Mouse (Mus musculus): ENCODE results near the gene Sugt1. TPM values are rescaled to one million over a fixed set of nuclear protein-coding genes. Genes with fewer than 3 reads are reported as not detected.

Sugt1 gene
- polyA plus RNA-seq, 1 experiment from 2014 or later = 100 TPM

DNA sequence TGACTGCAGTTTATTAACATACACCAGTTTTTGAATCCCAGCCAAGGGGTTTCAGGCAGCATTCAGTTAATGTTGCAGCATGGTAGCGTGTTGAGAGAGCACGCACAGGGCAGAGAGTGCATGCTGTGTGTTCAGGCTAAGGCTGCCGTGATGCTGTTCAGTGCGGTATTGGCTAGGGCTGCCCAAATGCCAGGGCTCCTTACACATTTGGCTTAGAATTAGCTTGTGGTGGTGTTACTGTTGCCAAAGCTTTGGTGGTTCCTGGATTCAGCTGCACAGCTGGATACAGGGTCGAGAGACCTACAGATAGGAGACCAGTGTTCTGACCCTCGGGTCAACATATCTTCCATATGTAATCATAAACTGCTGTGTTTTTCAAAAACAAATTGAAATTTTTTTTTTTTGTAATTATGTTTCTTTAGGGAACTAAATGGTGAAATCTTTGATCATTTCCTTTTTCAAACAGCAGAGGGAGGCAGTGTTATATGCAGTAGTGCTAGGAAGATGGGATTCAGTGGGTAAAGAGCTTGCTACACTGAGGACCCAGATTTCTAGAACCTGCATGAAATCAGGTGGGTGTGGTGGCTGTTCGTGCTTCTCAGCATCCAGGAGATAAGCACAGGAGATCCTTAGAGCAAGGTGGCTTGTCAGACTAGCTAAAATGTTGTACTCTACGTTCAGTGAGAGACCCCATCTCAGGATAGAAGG, 29.8 kb downstream of the Sugt1 start:
- H3K9me3 ChIP-seq = no peaks in the 10 kb centered on the region
- no peak overlapping the region for H3K9ac ChIP-seq
- H3K4me2 ChIP-seq = no peak overlapping the region
- no peaks in the 10 kb centered on the region for H3K27me3 ChIP-seq (replicated peaks)
- H3K4me3 ChIP-seq = no peak overlapping the region
- no peak overlapping the region for H3K27ac ChIP-seq
- ATAC-seq (replicated peaks) = peak; percentile 77
- H3K4me1 ChIP-seq = no peaks in the 10 kb centered on the region
- H3K36me3 ChIP-seq (replicated peaks) = peaks cover 22% of the 10 kb centered on the region; the same call in 1 of the 2 replicates
- whole genome bisulfite sequencing = 76% methylated on average over 8 of the region's 8 CpGs

DNA sequence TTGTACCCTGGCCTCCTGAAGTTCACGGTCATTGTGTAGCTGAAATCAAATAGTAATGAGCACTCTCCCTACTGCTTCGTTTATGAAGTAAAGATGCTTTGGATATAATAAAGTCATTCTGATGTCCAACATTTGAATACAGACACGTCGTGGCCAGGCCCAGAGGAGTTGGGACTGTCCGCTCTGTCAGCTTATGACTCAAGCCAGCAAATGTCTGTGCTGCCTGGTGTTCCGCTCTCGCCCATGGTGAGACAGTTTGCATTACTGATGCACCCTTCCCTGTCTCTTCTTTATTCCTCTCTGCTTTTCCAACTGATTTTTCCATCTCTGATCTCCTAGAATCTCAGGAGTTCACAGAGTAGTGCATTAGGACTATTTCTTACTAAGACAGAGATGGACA, 32.3 kb downstream of the Sugt1 start:
- Histone ChIP-seq H3K9me3 (no peaks in the 10 kb centered on the region), H3K4me3 (no peak overlapping the region), H3K27ac (no peak overlapping the region), H3K4me2 (no peak overlapping the region), H3K4me1 (no peaks in the 10 kb centered on the region), H3K36me3 (replicated peaks) (peaks cover 12% of the 10 kb centered on the region), H3K27me3 (replicated peaks) (no peaks in the 10 kb centered on the region), H3K9ac (no peak overlapping the region)
- 91% methylated on average over 7 of the region's 7 CpGs for WGBS
- no peak for ATAC-seq (replicated peaks)

DNA sequence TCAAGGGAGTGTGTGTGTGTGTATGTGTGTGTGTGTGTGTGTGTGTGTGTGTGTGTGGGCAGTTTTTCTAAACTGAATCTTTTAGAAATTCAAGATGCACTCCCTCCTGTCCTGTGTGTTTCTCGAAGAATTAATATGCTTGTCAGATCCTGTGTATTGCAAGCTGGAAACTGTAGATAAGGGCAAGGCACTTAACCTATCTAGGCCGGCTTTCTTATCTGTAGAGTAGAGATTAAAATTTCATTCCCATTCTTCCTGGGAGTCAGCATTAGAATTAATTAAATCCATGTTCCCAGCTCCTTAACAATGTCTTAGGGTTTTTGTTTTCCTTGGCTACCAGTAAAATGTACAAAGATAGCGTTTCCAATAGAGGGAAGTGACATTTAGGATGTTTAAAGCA, 33.7 kb downstream of the Sugt1 start:
- Histone ChIP-seq H3K9ac (no peak overlapping the region), H3K36me3 (replicated peaks) (peaks cover 17% of the 10 kb centered on the region), H3K27me3 (replicated peaks) (no peaks in the 10 kb centered on the region), H3K9me3 (no peaks in the 10 kb centered on the region), H3K4me1 (no peaks in the 10 kb centered on the region), H3K4me3 (no peak overlapping the region), H3K27ac (no peak overlapping the region), H3K4me2 (no peak overlapping the region)
- no peak for ATAC-seq (replicated peaks)
- WGBS = 62% methylated on average over 3 of the region's 3 CpGs

DNA sequence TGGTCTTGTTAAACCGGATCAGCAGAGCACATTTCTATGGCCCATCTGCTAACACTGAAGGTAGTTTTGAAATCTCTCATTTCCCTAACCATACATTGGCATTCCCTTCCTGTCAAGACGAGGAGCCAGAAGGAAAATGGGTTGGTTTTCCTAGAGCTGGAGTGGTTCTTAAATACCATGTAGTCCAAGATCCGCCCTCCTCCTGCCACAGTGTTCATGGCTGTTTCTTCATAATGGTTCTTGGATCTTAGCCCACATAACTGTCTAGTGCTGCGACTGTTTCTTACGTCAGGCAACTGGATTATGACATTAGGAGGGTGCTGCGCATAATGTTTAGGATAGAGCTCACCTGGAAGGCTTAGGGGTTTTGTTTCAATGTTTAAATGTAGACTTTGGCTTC, 44.8 kb downstream of the Sugt1 start:
- Histone ChIP-seq H3K27me3 (replicated peaks) (no peaks in the 10 kb centered on the region), H3K4me3 (no peak overlapping the region)
- WGBS = 94% methylated on average over 6 of the region's 6 CpGs

DNA sequence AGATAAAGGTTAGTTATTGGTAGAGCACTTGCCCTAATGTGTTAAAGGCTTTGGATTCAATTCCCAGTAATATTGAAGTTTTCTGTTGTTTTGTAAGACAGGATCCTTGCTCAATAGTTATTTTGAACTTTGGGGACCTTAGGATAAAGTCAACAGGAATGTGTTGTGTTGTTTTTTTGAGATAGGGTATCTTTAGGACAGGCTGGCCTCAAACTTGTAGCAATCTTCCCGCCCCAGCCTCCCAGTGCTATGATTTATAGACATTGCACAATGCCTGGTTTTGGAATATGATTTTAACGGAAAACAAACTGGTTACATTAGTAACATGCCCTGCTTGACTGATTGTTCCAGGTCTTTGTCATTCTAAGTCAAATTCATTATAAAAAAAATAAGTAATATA, 45.7 kb downstream of the Sugt1 start:
- no peak for ATAC-seq (replicated peaks)
- WGBS = 97% methylated on average over 2 of the region's 2 CpGs

More for the DNA sequence above, 44.8 kb downstream of the Sugt1 start:
- H3K9me3 ChIP-seq = no peaks in the 10 kb centered on the region
- H3K9ac ChIP-seq = no peak overlapping the region
- peaks cover 7% of the 10 kb centered on the region; the same call in 1 of the 2 replicates for H3K36me3 ChIP-seq (replicated peaks)
- H3K4me1 ChIP-seq = no peaks in the 10 kb centered on the region
- ATAC-seq (replicated peaks) = no peak
- H3K27ac ChIP-seq = no peak overlapping the region
- H3K4me2 ChIP-seq = no peak overlapping the region

DNA sequence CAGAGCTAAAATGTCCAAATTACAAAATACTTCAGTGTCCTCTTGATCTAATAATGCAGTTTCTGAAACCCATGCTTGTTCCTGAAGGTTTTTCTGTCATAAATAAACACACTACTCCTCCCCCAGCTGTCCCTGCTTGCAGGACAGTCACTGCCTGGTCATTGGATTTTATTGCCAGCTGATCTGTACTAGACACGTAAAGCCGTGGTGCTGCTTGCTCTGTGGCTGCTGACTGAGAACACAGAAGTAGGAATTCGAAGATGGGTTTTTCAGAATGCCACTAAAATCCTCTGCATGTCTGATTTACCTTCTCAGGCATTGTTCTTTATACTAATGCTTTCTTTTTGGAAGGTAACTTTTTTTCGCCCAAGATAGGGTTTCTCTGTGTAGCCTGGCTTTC, 49.3 kb downstream of the Sugt1 start:
- Histone ChIP-seq H3K4me3 (no peak overlapping the region), H3K27me3 (replicated peaks) (no peaks in the 10 kb centered on the region), H3K9me3 (no peaks in the 10 kb centered on the region), H3K4me2 (no peak overlapping the region), H3K4me1 (no peaks in the 10 kb centered on the region), H3K9ac (no peak overlapping the region), H3K36me3 (replicated peaks) (no peaks in the 10 kb centered on the region), H3K27ac (no peak overlapping the region)
- WGBS = 85% methylated on average over 4 of the region's 4 CpGs
- no peak for ATAC-seq (replicated peaks)

More for the DNA sequence above, 45.7 kb downstream of the Sugt1 start:
- Histone ChIP-seq H3K9ac (no peak overlapping the region), H3K4me2 (no peak overlapping the region), H3K9me3 (no peaks in the 10 kb centered on the region), H3K4me1 (no peaks in the 10 kb centered on the region), H3K27me3 (replicated peaks) (no peaks in the 10 kb centered on the region), H3K36me3 (replicated peaks) (0 out of 2 replicates have a peak, but pooled peaks cover 3% of the 10 kb centered on the region), H3K27ac (no peak overlapping the region), H3K4me3 (no peak overlapping the region)

DNA sequence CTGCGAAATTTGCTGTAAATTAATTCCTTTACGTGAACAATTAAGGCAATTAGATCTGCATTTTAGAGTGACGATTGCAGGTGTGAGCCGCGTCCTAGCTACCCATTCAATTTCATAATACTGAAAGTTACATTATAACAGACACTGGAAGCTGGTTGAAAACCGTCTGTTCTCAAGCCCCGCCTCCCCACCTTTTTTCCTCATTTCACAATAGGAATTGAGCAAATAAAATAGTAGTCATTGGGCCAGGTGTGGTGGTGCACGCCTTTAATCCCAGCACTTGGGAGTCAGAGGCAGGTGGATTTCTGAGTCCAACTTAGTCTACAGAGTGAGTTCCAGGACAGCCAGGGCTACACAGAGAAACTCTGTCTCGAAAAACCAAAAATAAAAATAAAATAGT, 54.6 kb downstream of the Sugt1 start:
- Histone ChIP-seq H3K4me1 (peaks cover 10% of the 10 kb centered on the region), H3K27ac (no peak overlapping the region), H3K36me3 (replicated peaks) (no peaks in the 10 kb centered on the region), H3K9me3 (no peaks in the 10 kb centered on the region), H3K4me3 (no peak overlapping the region), H3K4me2 (no peak overlapping the region), H3K9ac (no peak overlapping the region), H3K27me3 (replicated peaks) (no peaks in the 10 kb centered on the region)
- no peak for ATAC-seq (replicated peaks)
- 86% methylated on average over 9 of the region's 9 CpGs for WGBS

DNA sequence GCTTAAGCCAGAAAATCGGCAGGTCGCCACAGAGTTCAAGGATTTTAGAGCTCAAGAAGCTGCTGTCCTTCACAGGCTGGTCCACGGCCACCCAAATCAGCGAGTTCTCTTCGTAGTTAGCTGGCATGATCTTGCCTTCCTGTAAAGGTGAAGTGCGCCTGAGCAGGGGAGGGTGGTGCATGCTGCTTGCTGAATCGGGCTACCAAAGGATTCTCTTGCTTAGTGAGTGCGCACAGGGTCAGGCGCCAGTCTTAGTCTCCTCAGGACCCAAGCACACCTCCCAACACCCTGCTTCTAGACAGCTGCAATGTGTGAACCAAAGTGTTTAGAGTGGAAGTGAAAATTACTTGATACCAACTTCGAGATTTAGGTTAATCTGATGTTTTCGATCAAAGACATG, 57.9 kb downstream of the Sugt1 start:
- H3K4me2 ChIP-seq = peak overlapping the region; percentile 9; the same call in 1 of the 2 replicates
- ATAC-seq (replicated peaks) = no peak
- no peak overlapping the region for H3K4me3 ChIP-seq
- H3K27me3 ChIP-seq (replicated peaks) = no peaks in the 10 kb centered on the region
- no peak overlapping the region for H3K27ac ChIP-seq
- 28% methylated on average over 11 of the region's 11 CpGs for WGBS
- H3K4me1 ChIP-seq = peaks cover 10% of the 10 kb centered on the region
- H3K36me3 ChIP-seq (replicated peaks) = no peaks in the 10 kb centered on the region
- H3K9me3 ChIP-seq = no peaks in the 10 kb centered on the region
- H3K9ac ChIP-seq = no peak overlapping the region

DNA sequence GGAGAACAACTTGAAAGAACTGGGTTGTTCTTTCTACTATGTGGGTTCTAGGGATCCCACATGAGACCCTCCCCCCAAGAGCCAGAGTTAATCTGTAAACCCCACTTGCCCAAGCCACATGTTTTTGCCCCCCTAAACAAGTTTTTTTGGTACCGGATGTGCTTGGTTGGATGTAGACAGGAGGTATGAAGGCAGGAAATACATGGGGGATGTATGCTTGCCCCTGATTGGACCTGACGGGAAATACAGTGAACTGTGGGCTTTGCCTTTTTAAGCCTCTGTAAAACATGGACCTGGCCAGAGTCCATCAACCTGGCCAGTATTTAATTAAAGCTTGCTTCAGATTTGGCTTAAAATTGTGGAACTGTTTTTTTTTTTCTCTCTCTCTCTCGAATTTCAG, 62.2 kb downstream of the Sugt1 start:
- H3K36me3 ChIP-seq (replicated peaks) = no peaks in the 10 kb centered on the region
- ATAC-seq (replicated peaks) = no peak
- no peaks in the 10 kb centered on the region for H3K27me3 ChIP-seq (replicated peaks)
- no peak overlapping the region for H3K4me3 ChIP-seq
- H3K4me1 ChIP-seq = peaks cover 10% of the 10 kb centered on the region
- no peak overlapping the region for H3K4me2 ChIP-seq
- H3K9ac ChIP-seq = no peak overlapping the region
- H3K9me3 ChIP-seq = no peaks in the 10 kb centered on the region
- 84% methylated on average over 3 of the region's 3 CpGs for WGBS
- H3K27ac ChIP-seq = no peak overlapping the region

DNA sequence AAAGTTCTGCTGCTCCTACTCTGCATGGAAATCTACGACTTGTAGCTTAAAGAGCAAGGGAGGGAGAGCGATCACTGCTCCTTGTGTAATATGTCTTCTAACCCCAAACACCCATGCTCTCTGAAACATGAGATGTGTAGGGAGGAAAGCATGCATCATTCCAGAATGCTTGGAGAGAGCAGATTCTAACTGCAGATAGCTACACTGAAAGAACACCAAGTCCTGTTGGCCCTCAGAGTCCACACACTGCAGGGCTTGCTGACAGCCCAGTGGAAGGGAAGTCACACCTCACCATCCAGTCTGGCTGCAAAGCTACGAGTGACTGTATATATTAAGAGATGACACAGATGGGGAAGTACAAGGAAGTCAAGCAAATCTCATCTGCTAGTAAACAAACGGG, 65.2 kb downstream of the Sugt1 start:
- 80% methylated on average over 4 of the region's 4 CpGs for WGBS

DNA sequence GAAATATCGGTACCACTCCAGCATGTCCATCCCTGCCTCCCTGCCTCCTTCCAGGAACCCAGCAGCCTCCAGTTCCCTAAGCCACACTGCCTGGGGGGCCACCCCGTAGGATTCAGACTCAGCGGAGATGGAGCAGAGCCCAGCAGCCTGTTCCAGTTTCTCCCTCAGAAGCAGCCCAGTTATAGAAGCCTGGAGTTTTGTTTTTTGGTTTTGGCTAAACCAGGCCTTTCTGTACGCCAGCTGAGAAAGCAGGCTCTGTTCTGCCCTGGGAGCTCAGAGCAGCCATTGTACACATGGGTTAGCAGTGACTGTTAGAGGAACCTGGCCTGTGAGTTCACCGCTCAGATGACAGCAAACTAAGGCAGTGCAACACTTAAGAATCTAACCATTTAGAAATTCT, 70.8 kb downstream of the Sugt1 start:
- H3K27ac ChIP-seq = peak overlapping the region; percentile 19; the same call in 1 of the 2 replicates
- ATAC-seq (replicated peaks) = peak; percentile 43

More for the DNA sequence above, 65.2 kb downstream of the Sugt1 start:
- H3K4me2 ChIP-seq = no peak overlapping the region
- no peaks in the 10 kb centered on the region for H3K36me3 ChIP-seq (replicated peaks)
- no peaks in the 10 kb centered on the region for H3K9me3 ChIP-seq
- H3K27me3 ChIP-seq (replicated peaks) = no peaks in the 10 kb centered on the region
- H3K4me3 ChIP-seq = no peak overlapping the region
- H3K27ac ChIP-seq = no peak overlapping the region
- no peak for ATAC-seq (replicated peaks)
- H3K9ac ChIP-seq = no peak overlapping the region
- H3K4me1 ChIP-seq = no peaks in the 10 kb centered on the region

DNA sequence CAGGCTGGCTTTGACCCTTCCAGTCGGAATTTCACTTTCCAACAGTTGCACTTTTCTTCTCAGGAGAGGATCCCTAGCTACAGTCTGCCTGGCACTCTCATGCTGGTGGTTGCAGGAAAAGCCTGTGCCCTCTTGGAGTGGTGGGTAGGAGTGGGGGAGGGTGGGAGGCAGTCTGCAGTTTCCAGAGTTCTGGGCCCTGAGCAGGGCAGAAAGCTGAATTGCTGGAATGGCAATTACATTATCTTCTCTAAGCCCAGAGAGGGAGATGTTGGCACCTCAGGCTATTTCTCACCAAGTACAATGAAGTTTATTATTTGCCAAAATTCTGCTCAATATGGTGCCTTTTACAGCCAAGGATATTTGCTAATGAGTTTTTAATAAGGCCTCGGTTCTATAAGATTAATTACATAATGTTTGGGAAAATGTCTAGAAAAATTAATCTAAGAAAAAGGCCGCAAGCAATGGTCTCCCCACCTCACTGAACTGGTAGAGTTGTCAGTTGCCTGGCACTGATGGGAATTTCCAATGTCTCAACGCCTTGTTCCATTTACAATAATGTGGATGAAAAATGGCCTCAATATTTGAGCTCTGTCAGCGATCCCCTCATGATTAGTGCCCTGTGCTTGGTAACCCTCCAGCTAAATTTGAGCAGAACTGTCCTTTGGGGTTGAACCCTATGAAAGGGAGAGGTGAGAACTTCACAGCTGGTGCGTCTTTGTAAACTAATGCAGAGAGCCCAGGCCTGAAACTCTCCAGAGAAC, 71.4 kb downstream of the Sugt1 start:
- Histone ChIP-seq H3K9ac (no peak overlapping the region), H3K27ac (0 out of 2 replicates have a peak overlapping the region, but pooled peaks have one; percentile 19), H3K36me3 (replicated peaks) (no peaks in the 10 kb centered on the region), H3K27me3 (replicated peaks) (0 out of 2 replicates have a peak, but pooled peaks cover 4% of the 10 kb centered on the region), H3K4me1 (peaks cover 15% of the 10 kb centered on the region), H3K4me2 (no peak overlapping the region), H3K9me3 (no peaks in the 10 kb centered on the region), H3K4me3 (no peak overlapping the region)
- ATAC-seq (replicated peaks) = peak; percentile 41; the same call in 1 of the 2 replicates
- 67% methylated on average over 6 of the region's 6 CpGs for WGBS

More for the DNA sequence above, 70.8 kb downstream of the Sugt1 start:
- Histone ChIP-seq H3K9ac (no peak overlapping the region), H3K36me3 (replicated peaks) (no peaks in the 10 kb centered on the region), H3K4me1 (peaks cover 15% of the 10 kb centered on the region), H3K4me3 (no peak overlapping the region), H3K27me3 (replicated peaks) (0 out of 2 replicates have a peak, but pooled peaks cover 4% of the 10 kb centered on the region), H3K4me2 (no peak overlapping the region), H3K9me3 (no peaks in the 10 kb centered on the region)
- WGBS = 72% methylated on average over 5 of the region's 5 CpGs
